Mouse (Mus musculus) heart, adult 2 months (tissue): ENCODE measurements around the gene Sec61b.

Source experiments
- CTCF ChIP-seq: fragments of 200-600 bp; IDR thresholded peaks from 2 replicates; pipeline ENCODE4 v1.8.1; 2022; ENCODE audit warnings: antibody characterized with exemption, mild to moderate bottlenecking, moderate library complexity
- EP300 ChIP-seq: fragments of 200-500 bp; IDR thresholded peaks from 2 replicates; pipeline ENCODE4 v1.6.1; 2011; ENCODE audit warnings: low read depth, low read length, control low read depth; ENCODE audit not compliant: insufficient read depth
- POLR2A ChIP-seq: fragments of 200-500 bp; IDR thresholded peaks from 2 replicates; pipeline ENCODE4 v1.6.1; 2011; ENCODE audit warnings: mild to moderate bottlenecking, low read depth, low read length, control low read depth; ENCODE audit not compliant: insufficient read depth

DNA sequence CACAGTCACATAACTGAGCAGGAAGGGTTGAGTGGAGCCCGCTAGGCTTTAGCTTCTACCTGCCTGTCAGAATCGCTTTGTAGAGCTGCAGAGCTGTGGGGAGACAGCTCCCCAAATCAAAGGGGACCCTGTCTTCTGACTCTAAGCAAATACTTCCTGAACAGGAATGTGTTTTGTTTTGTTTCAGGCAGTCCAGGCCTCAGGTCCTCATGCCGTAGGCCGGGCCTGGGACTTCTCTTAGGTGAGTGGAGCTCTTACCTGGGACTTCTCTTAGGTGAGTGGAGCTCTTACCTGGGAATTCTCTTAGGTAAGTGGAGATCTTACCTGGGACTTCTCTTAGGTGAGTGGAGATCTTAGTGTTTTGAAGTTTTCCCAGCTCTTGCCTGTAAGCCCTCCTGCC, 55.4 kb downstream of the Sec61b start:
- TF ChIP-seq CTCF (no peak), EP300 (no peak), POLR2A (no peak)
